Mouse (Mus musculus) Patski (cell line): ENCODE measurements around the gene Mid1. TPM values are rescaled to one million over a fixed set of nuclear protein-coding genes. Genes with fewer than 3 reads are reported as not detected.
"Not testable (repeated sequence)": the region's sequence is repeated elsewhere in the genome, so short reads cannot be mapped to it uniquely, and the experiment has no call there.

ENCODE experiments used
- ATAC-seq: fragments of 100-300 bp; one replicate; pipeline ENCODE4 v1.8.0; 2021
- CTCF ChIA-PET: fragments of 350-600 bp; sonication (Branson Sonifier 250); formaldehyde crosslinking; loops from one replicate; lab custom pipeline; 2022; ENCODE audit warnings: inconsistent platforms; lab: Charles Lee
- POLR2A ChIA-PET: fragments of 350-600 bp; sonication (Branson Sonifier 250); formaldehyde crosslinking; loops from one replicate; lab custom pipeline; 2022; ENCODE audit warnings: antibody characterized with exemption, inconsistent platforms; lab: Charles Lee
- DNase-seq: peaks from one replicate; pipeline ENCODE4 v3.0.0-alpha.2; 2011; ENCODE audit warnings: low read depth, low spot score
- H3K27me3 ChIP-seq: fragments of 371-371 bp; one replicate; pipeline ENCODE4 v1.5.1; 2021
- in situ Hi-C: fragments of 300-500 bp; cut with MboI; formaldehyde crosslinking; loops from 3 replicates; pipeline ENCODE4 v1.11.1; 2018; ENCODE audit warnings: low pct_unique_long_range_greater_than_20kb, mixed read lengths
- polyA plus RNA-seq: library from polyadenylated mRNA; unstranded; gene quantifications from one replicate; pipeline ENCODE4 v1.2.3, GENCODE M21; 2021

Gene Mid1
- polyA plus RNA-seq, 1 experiment from 2014 or later, result 105 TPM

- DNase-seq, H3K27me3 ChIP-seq, CTCF ChIA-PET, in situ Hi-C loops, POLR2A ChIA-PET, ATAC-seq: not testable (repeated sequence)
Measured at GRCm38 (mm10) chrX:169988571-169989218, 303.7 kb downstream of the Mid1 start.

- not testable (repeated sequence) for DNase-seq
Measured at GRCm38 (mm10) chrX:169989219-169989595, 304.2 kb downstream of the Mid1 start.

GRCm38 (mm10) chrX:169989691-169990631 is 305.0 kb downstream of the Mid1 start:
- ATAC-seq, in situ Hi-C loops: not testable (repeated sequence)

More at GRCm38 (mm10) chrX:169989219-169989595, 304.2 kb downstream of the Mid1 start:
- CTCF ChIA-PET, POLR2A ChIA-PET, in situ Hi-C loops, H3K27me3 ChIP-seq, ATAC-seq: not testable (repeated sequence)

GRCm38 (mm10) chrX:169991128-169991873 is 306.3 kb downstream of the Mid1 start:
- H3K27me3 ChIP-seq, in situ Hi-C loops, CTCF ChIA-PET, POLR2A ChIA-PET: not testable (repeated sequence)
- DNase-seq (peak; percentile 100), ATAC-seq (peak; percentile 96)

More at GRCm38 (mm10) chrX:169989691-169990631, 305.0 kb downstream of the Mid1 start:
- CTCF ChIA-PET, DNase-seq, POLR2A ChIA-PET, H3K27me3 ChIP-seq: not testable (repeated sequence)

GRCm38 (mm10) chrX:169992086-169992930 is 307.3 kb downstream of the Mid1 start:
- DNase-seq, ATAC-seq, in situ Hi-C loops, POLR2A ChIA-PET, H3K27me3 ChIP-seq, CTCF ChIA-PET: not testable (repeated sequence)

GRCm38 (mm10) chrX:169992951-169993547 is 308.1 kb downstream of the Mid1 start:
- ATAC-seq, POLR2A ChIA-PET, CTCF ChIA-PET, in situ Hi-C loops, H3K27me3 ChIP-seq, DNase-seq: not testable (repeated sequence)

- in situ Hi-C loops, DNase-seq, H3K27me3 ChIP-seq, CTCF ChIA-PET, POLR2A ChIA-PET, ATAC-seq: not testable (repeated sequence)
Measured at GRCm38 (mm10) chrX:169994011-169994865, 309.2 kb downstream of the Mid1 start.

- ATAC-seq, CTCF ChIA-PET, H3K27me3 ChIP-seq, DNase-seq, in situ Hi-C loops, POLR2A ChIA-PET: not testable (repeated sequence)
Measured at GRCm38 (mm10) chrX:169994866-169995711, 310.1 kb downstream of the Mid1 start.

- CTCF ChIA-PET, result not testable (repeated sequence)
Measured at GRCm38 (mm10) chrX:169995909-169996521, 311.0 kb downstream of the Mid1 start.

GRCm38 (mm10) chrX:169996926-169997325 is 311.9 kb downstream of the Mid1 start:
- DNase-seq, CTCF ChIA-PET, H3K27me3 ChIP-seq, in situ Hi-C loops, POLR2A ChIA-PET: not testable (repeated sequence)
- ATAC-seq, result peak; percentile 2

More at GRCm38 (mm10) chrX:169995909-169996521, 311.0 kb downstream of the Mid1 start:
- in situ Hi-C loops, DNase-seq, H3K27me3 ChIP-seq, ATAC-seq, POLR2A ChIA-PET: not testable (repeated sequence)

GRCm38 (mm10) chrX:169997456-169997853 is 312.5 kb downstream of the Mid1 start:
- DNase-seq, in situ Hi-C loops, CTCF ChIA-PET: not testable (repeated sequence)

More at GRCm38 (mm10) chrX:169997456-169997853, 312.5 kb downstream of the Mid1 start:
- H3K27me3 ChIP-seq, POLR2A ChIA-PET: not testable (repeated sequence)
- ATAC-seq, result peak; percentile 1
